Mouse (Mus musculus): ENCODE data around the gene Akr1c19. TPM values are rescaled to one million over a fixed set of nuclear protein-coding genes. Genes with fewer than 3 reads are reported as not detected.
"Not testable (repeated sequence)": the region's sequence is repeated elsewhere in the genome, so short reads cannot be mapped to it uniquely, and the experiment has no call there.

The Akr1c19 gene
- total RNA-seq (2022): not detected

GRCm38 (mm10) chr13:4228441-4228840, at the start of gene Akr1c19:
Gene Akr1c19, plus strand, starts transcription at chr13:4228700.
- no peak for DNase-seq (ENCODE audit: low spot score in 2 of 2)

- not testable (repeated sequence) for DNase-seq (ENCODE audit: low spot score in 2 of 2)
These were observed 47.2 kb upstream of the Akr1c19 start for GRCm38 (mm10) chr13:4181321-4181720.

GRCm38 (mm10) chr13:4183116-4183515, 45.4 kb upstream of the Akr1c19 start:
- DNase-seq (ENCODE audit: low spot score in 2 of 2): no peak

GRCm38 (mm10) chr13:4186641-4187411, 41.7 kb upstream of the Akr1c19 start:
- DNase-seq (ENCODE audit: low spot score in 2 of 2): not testable (repeated sequence)

- no peak for DNase-seq (ENCODE audit: low spot score in 2 of 2)
These were observed 40.3 kb upstream of the Akr1c19 start for GRCm38 (mm10) chr13:4188174-4188573.

- no peak for DNase-seq (ENCODE audit: low spot score in 2 of 2)
These were observed 37.6 kb upstream of the Akr1c19 start, which contains the start of gene Akr1c13 for GRCm38 (mm10) chr13:4190904-4191303. Gene Akr1c13, plus strand, starts transcription at chr13:4191150.

GRCm38 (mm10) chr13:4192511-4192910, 36.0 kb upstream of the Akr1c19 start:
- no peak for DNase-seq (ENCODE audit: low spot score in 2 of 2)

GRCm38 (mm10) chr13:4206147-4206903, 22.2 kb upstream of the Akr1c19 start:
- DNase-seq (ENCODE audit: low spot score in 2 of 2): no peak

- no peak for DNase-seq (ENCODE audit: low spot score in 2 of 2)
These were observed 16.8 kb upstream of the Akr1c19 start for GRCm38 (mm10) chr13:4211560-4212299.

- DNase-seq (ENCODE audit: low spot score in 2 of 2): no peak
These were observed 16.2 kb upstream of the Akr1c19 start for GRCm38 (mm10) chr13:4212309-4212708.

GRCm38 (mm10) chr13:4215496-4215895, 13.0 kb upstream of the Akr1c19 start:
- not testable (repeated sequence) for DNase-seq (ENCODE audit: low spot score in 2 of 2)

- no peak for DNase-seq (ENCODE audit: low spot score in 2 of 2)
These were observed 2.5 kb downstream of the Akr1c19 start for GRCm38 (mm10) chr13:4230841-4231623.

GRCm38 (mm10) chr13:4233135-4233534, 4.6 kb downstream of the Akr1c19 start:
- DNase-seq (ENCODE audit: low spot score in 2 of 2): no peak

- no peak for DNase-seq (ENCODE audit: low spot score in 2 of 2)
These were observed 5.2 kb downstream of the Akr1c19 start for GRCm38 (mm10) chr13:4233536-4234172.

GRCm38 (mm10) chr13:4244861-4245559, 16.5 kb downstream of the Akr1c19 start:
- no peak for DNase-seq (ENCODE audit: low spot score in 2 of 2)

- no peak for DNase-seq (ENCODE audit: low spot score in 2 of 2)
These were observed 20.8 kb downstream of the Akr1c19 start for GRCm38 (mm10) chr13:4249347-4249746.

GRCm38 (mm10) chr13:4256894-4257293, 28.4 kb downstream of the Akr1c19 start:
- not testable (repeated sequence) for DNase-seq (ENCODE audit: low spot score in 2 of 2)

GRCm38 (mm10) chr13:4257349-4257748, 28.8 kb downstream of the Akr1c19 start:
- DNase-seq (ENCODE audit: low spot score in 2 of 2): no peak

GRCm38 (mm10) chr13:4264612-4265011, 36.1 kb downstream of the Akr1c19 start:
- DNase-seq (ENCODE audit: low spot score in 2 of 2): no peak

GRCm38 (mm10) chr13:4265047-4265446, 36.5 kb downstream of the Akr1c19 start:
- no peak for DNase-seq (ENCODE audit: low spot score in 2 of 2)

Measured in layer of hippocampus, adult 8-10 months (tissue).